Mouse (Mus musculus): ENCODE data around the gene Wdr70. TPM values are rescaled to one million over a fixed set of nuclear protein-coding genes. Genes with fewer than 3 reads are reported as not detected.
A peak's percentile ranks its signal among the peaks of the same experiment; 100 is the strongest.
"Not testable (repeated sequence)": the region's sequence is repeated elsewhere in the genome, so short reads cannot be mapped to it uniquely, and the experiment has no call there.

Gene Wdr70
- polyA plus RNA-seq (2015; fragmentation: Nextera tagmentation; extraction: Ambion mirVana): 45.7 and 47.4 TPM in 2 replicates

- peak; percentile 97 for DNase-seq (ENCODE audit: low spot score)
Observed at GRCm38 (mm10) chr15:8098774-8099749, at the start of gene Wdr70. Wdr70 (minus strand) TSS chr15:8099209.

- no peak for DNase-seq (ENCODE audit: low spot score)
Observed at GRCm38 (mm10) chr15:8135606-8136005, 36.6 kb upstream of the Wdr70 start.

GRCm38 (mm10) chr15:8131761-8132160 lies 32.8 kb upstream of the Wdr70 start:
- no peak for DNase-seq (ENCODE audit: low spot score)

GRCm38 (mm10) chr15:8131268-8131667 lies 32.3 kb upstream of the Wdr70 start:
- no peak for DNase-seq (ENCODE audit: low spot score)

GRCm38 (mm10) chr15:8129281-8129680 lies 30.3 kb upstream of the Wdr70 start:
- DNase-seq (ENCODE audit: low spot score): no peak

GRCm38 (mm10) chr15:8109782-8110181 lies 10.8 kb upstream of the Wdr70 start:
- peak; percentile 8 for DNase-seq (ENCODE audit: low spot score)

GRCm38 (mm10) chr15:8108966-8109743 lies 10.1 kb upstream of the Wdr70 start, which contains the start of gene Nup155:
Nup155 (plus strand) TSS chr15:8109273.
- DNase-seq (ENCODE audit: low spot score): peak; percentile 89

GRCm38 (mm10) chr15:8108360-8108965 lies 9.5 kb upstream of the Wdr70 start:
- no peak for DNase-seq (ENCODE audit: low spot score)

GRCm38 (mm10) chr15:8101975-8102542 lies 3.0 kb upstream of the Wdr70 start:
- not testable (repeated sequence) for DNase-seq (ENCODE audit: low spot score)

- peak; percentile 85 for DNase-seq (ENCODE audit: low spot score)
Observed at GRCm38 (mm10) chr15:8097853-8098252, 1.2 kb downstream of the Wdr70 start.

GRCm38 (mm10) chr15:8092668-8093067 lies 6.3 kb downstream of the Wdr70 start:
- DNase-seq (ENCODE audit: low spot score): not testable (repeated sequence)

- no peak for DNase-seq (ENCODE audit: low spot score)
Observed at GRCm38 (mm10) chr15:8090685-8091084, 8.3 kb downstream of the Wdr70 start.

GRCm38 (mm10) chr15:8088715-8089114 lies 10.3 kb downstream of the Wdr70 start:
- DNase-seq (ENCODE audit: low spot score): no peak

GRCm38 (mm10) chr15:8087293-8087692 lies 11.7 kb downstream of the Wdr70 start:
- no peak for DNase-seq (ENCODE audit: low spot score)

- no peak for DNase-seq (ENCODE audit: low spot score)
Observed at GRCm38 (mm10) chr15:8082139-8082538, 16.9 kb downstream of the Wdr70 start.

GRCm38 (mm10) chr15:8073159-8073558 lies 25.9 kb downstream of the Wdr70 start:
- DNase-seq (ENCODE audit: low spot score): not testable (repeated sequence)

GRCm38 (mm10) chr15:8065221-8065620 lies 33.8 kb downstream of the Wdr70 start:
- no peak for DNase-seq (ENCODE audit: low spot score)

GRCm38 (mm10) chr15:8051177-8051576 lies 47.8 kb downstream of the Wdr70 start:
- DNase-seq (ENCODE audit: low spot score): no peak

- DNase-seq (ENCODE audit: low spot score): no peak
Observed at GRCm38 (mm10) chr15:8039834-8040233, 59.2 kb downstream of the Wdr70 start.

GRCm38 (mm10) chr15:8038457-8038856 lies 60.6 kb downstream of the Wdr70 start:
- DNase-seq (ENCODE audit: low spot score): no peak

GRCm38 (mm10) chr15:8037825-8038224 lies 61.2 kb downstream of the Wdr70 start:
- DNase-seq (ENCODE audit: low spot score): no peak
